Mouse (Mus musculus): ENCODE measurements around the gene Pemt. TPM values are rescaled to one million over a fixed set of nuclear protein-coding genes. Genes with fewer than 3 reads are reported as not detected.

Pemt gene
- polyA plus RNA-seq, 1 experiment = 3.7 TPM

- no peak overlapping the region for H3K4me3 ChIP-seq (replicated peaks; ENCODE audit: control insufficient read depth, low read depth, low read length)
- no peak for TF ChIP-seq POLR2A (IDR thresholded peaks at IDR 0.05; ENCODE audit: borderline replicate concordance, control insufficient read depth, low read depth, low read length)
- TF ChIP-seq CTCF (IDR thresholded peaks at IDR 0.05; ENCODE audit: control insufficient read depth, insufficient read depth, low read length) = no peak
- H3K4me1 ChIP-seq (ENCODE audit: control insufficient read depth, insufficient read depth, low read length) = no peaks in the 10 kb centered on the region; the same call in 1 of the 2 replicates
- no peak overlapping the region for H3K27ac ChIP-seq (ENCODE audit: control insufficient read depth, insufficient read depth, low read depth, low read length, poor library complexity)
- 75% methylated on average over 1 of the region's 1 CpGs for WGBS
Observed at GRCm38 (mm10) chr11:60044777-60045176, 1.5 kb downstream of the Pemt start.

DNA sequence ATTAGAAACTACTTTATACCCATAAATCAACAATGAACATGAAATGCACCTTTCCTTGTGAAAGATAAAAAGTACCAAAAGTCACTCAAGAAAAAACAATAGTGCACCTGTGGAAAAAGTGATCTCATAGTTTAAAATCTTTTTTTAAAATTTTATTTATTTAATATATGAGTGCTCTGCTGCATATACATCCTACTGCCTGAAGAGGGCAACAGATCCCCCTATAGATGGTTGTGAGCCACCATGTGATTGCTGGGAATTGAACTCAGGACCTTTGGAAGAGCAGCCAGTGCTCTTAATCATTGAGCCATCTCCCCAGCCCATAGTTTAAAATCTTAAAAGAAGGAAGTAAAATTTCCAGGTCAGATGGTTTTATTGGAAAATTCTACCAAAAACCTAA is 4.0 kb downstream of the Pemt start:
- Histone ChIP-seq H3K27ac (ENCODE audit: control insufficient read depth, insufficient read depth, low read depth, low read length, poor library complexity) (no peak overlapping the region), H3K4me1 (ENCODE audit: control insufficient read depth, insufficient read depth, low read length) (no peaks in the 10 kb centered on the region; the same call in 1 of the 2 replicates), H3K4me3 (replicated peaks; ENCODE audit: control insufficient read depth, low read depth, low read length) (no peak overlapping the region)
- TF ChIP-seq POLR2A (IDR thresholded peaks at IDR 0.05; ENCODE audit: borderline replicate concordance, control insufficient read depth, low read depth, low read length) (no peak), CTCF (IDR thresholded peaks at IDR 0.05; ENCODE audit: control insufficient read depth, insufficient read depth, low read length) (no peak)

GRCm38 (mm10) chr11:60036537-60037220 is 9.6 kb downstream of the Pemt start:
- Histone ChIP-seq H3K4me1 (ENCODE audit: control insufficient read depth, insufficient read depth, low read length) (peaks cover 3% of the 10 kb centered on the region; the same call in 1 of the 2 replicates), H3K27ac (ENCODE audit: control insufficient read depth, insufficient read depth, low read depth, low read length, poor library complexity) (no peak overlapping the region)

GRCm38 (mm10) chr11:60034911-60035400 is 11.3 kb downstream of the Pemt start:
- WGBS = 63% methylated on average over 8 of the region's 8 CpGs
- peaks cover 3% of the 10 kb centered on the region; the same call in 1 of the 2 replicates for H3K4me1 ChIP-seq (ENCODE audit: control insufficient read depth, insufficient read depth, low read length)
- no peak overlapping the region for H3K27ac ChIP-seq (ENCODE audit: control insufficient read depth, insufficient read depth, low read depth, low read length, poor library complexity)

More at GRCm38 (mm10) chr11:60036537-60037220, 9.6 kb downstream of the Pemt start:
- 73% methylated on average over 5 of the region's 5 CpGs for WGBS
- TF ChIP-seq CTCF (IDR thresholded peaks at IDR 0.05; ENCODE audit: control insufficient read depth, insufficient read depth, low read length) (no peak), POLR2A (IDR thresholded peaks at IDR 0.05; ENCODE audit: borderline replicate concordance, control insufficient read depth, low read depth, low read length) (no peak)
- no peak overlapping the region for H3K4me3 ChIP-seq (replicated peaks; ENCODE audit: control insufficient read depth, low read depth, low read length)

DNA sequence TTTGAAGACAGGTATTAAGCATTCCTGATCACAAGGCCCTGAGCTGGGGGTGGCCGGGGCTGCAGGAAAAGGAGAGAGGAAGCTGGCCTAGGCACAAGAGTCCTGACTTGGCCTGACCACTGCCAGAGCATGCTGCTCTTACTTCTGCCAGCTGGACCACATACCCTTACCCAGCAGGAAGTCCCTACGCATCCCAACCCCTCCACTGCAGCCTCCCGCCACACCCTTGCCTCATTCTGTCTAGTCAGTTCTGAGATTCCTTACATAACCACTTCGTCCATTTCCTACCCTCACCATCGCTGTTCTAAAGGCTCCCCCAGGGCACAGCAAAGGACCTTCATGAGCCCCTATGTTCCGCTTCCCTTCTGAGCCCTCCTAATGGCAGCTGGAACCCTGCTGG is 12.0 kb downstream of the Pemt start:
- H3K4me3 ChIP-seq (replicated peaks; ENCODE audit: control insufficient read depth, low read depth, low read length) = no peak overlapping the region
- TF ChIP-seq POLR2A (IDR thresholded peaks at IDR 0.05; ENCODE audit: borderline replicate concordance, control insufficient read depth, low read depth, low read length) (no peak), CTCF (IDR thresholded peaks at IDR 0.05; ENCODE audit: control insufficient read depth, insufficient read depth, low read length) (no peak)
- H3K4me1 ChIP-seq (ENCODE audit: control insufficient read depth, insufficient read depth, low read length) = peaks cover 3% of the 10 kb centered on the region; the same call in 1 of the 2 replicates
- H3K27ac ChIP-seq (ENCODE audit: control insufficient read depth, insufficient read depth, low read depth, low read length, poor library complexity) = no peak overlapping the region
- 40% methylated on average over 6 of the region's 6 CpGs for WGBS

More at GRCm38 (mm10) chr11:60034911-60035400, 11.3 kb downstream of the Pemt start:
- no peak overlapping the region for H3K4me3 ChIP-seq (replicated peaks; ENCODE audit: control insufficient read depth, low read depth, low read length)
- TF ChIP-seq CTCF (IDR thresholded peaks at IDR 0.05; ENCODE audit: control insufficient read depth, insufficient read depth, low read length) (no peak), POLR2A (IDR thresholded peaks at IDR 0.05; ENCODE audit: borderline replicate concordance, control insufficient read depth, low read depth, low read length) (no peak)

DNA sequence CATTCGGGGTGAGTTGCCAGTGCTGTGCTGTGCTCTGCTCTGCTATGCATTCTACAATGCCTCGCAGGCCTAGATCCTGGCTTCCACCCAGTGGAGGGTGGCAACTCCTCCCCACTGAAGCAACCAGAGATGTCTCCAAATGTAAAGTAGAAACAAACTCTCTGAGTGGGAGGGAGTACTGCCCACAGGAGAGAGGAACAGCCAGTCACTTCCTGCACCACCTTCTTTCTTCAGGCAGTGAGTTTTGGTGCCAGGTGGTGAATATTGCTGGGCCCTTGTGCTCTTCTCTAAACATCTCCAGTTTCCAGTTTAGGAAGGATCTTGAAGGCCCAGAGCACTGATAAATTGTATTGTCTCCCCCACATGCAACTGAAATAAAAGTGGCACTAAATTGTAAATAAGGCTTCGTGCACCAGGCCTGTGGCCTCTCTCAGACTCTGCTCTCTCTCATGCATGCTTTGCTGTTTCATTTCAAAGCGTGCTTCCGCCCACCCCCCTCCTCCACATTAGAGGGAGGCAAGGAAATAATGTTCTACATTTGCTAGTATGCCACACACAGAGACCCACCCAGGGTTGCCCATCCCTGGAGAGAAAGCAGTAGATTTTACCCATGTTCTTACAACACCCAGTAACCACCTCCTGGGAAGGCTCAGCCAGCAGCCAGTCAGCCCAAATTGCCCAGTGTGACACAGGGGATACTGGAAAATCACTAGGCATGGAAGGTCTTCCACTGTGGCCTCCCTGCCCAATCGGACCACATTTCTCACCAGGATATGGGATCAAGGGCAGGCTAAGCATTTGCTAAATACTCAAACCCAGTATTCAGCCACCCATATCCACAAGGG is 13.5 kb downstream of the Pemt start:
- Histone ChIP-seq H3K4me1 (ENCODE audit: control insufficient read depth, insufficient read depth, low read length) (peaks cover 3% of the 10 kb centered on the region; the same call in 1 of the 2 replicates), H3K4me3 (replicated peaks; ENCODE audit: control insufficient read depth, low read depth, low read length) (no peak overlapping the region), H3K27ac (ENCODE audit: control insufficient read depth, insufficient read depth, low read depth, low read length, poor library complexity) (no peak overlapping the region)
- no peak for TF ChIP-seq CTCF (IDR thresholded peaks at IDR 0.05; ENCODE audit: control insufficient read depth, insufficient read depth, low read length)
- TF ChIP-seq POLR2A (IDR thresholded peaks at IDR 0.05; ENCODE audit: borderline replicate concordance, control insufficient read depth, low read depth, low read length) = no peak
- WGBS = 54% methylated on average over 6 of the region's 6 CpGs

DNA sequence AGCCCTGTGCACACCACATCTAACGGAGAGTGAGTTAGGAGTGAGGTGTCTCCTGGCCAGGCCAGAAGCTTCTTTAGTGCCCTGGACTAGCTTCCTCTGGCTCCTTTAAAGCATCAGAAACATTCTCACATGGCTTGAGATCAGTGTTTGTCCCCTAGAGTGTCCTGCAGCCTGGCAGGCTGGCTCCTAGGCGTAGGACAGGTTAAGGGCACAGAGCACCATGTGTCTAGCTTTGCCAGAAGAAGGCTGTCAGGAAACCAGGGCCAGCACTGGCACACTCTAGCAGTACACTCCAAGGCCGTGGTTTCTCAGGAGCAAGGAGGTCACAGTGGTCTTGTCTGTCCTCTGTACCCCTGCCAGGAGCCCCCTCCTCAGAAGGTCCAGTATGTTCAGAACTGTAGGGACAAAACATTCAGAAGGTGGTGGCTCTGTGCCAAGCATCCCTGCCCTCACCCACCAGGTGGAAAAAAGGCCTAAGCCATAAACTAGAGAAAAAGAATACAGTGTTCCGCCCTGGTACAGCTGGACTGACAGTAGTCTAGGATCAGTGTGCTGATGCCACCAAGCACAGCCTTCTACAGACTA is 15.4 kb downstream of the Pemt start:
- Histone ChIP-seq H3K4me1 (ENCODE audit: control insufficient read depth, insufficient read depth, low read length) (peaks cover 3% of the 10 kb centered on the region; the same call in 1 of the 2 replicates), H3K27ac (ENCODE audit: control insufficient read depth, insufficient read depth, low read depth, low read length, poor library complexity) (no peak overlapping the region), H3K4me3 (replicated peaks; ENCODE audit: control insufficient read depth, low read depth, low read length) (no peak overlapping the region)
- no peak for TF ChIP-seq CTCF (IDR thresholded peaks at IDR 0.05; ENCODE audit: control insufficient read depth, insufficient read depth, low read length)
- WGBS = 82% methylated on average over 4 of the region's 4 CpGs

DNA sequence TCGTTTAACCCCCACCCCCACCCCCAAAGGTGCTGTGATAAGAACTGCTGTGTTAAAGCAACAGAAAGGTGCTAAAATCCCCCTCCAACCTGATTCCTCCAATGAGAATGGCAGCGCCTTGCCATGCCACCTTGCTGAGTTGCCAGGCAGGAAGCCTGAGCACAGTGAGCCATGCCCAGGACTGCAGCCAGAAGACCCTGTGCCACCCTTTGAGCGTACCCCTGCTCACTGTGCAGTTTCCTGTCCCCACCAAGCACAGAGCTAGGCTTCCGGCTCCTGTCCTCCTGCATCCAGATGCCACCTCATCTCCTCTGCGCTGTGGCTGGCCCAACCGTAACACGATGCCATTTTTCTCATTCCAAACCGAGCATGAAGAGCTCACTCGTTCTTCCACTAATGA is 16.3 kb downstream of the Pemt start:
- no peak overlapping the region for H3K27ac ChIP-seq (ENCODE audit: control insufficient read depth, insufficient read depth, low read depth, low read length, poor library complexity)
- WGBS = 73% methylated on average over 9 of the region's 9 CpGs
- H3K4me3 ChIP-seq (replicated peaks; ENCODE audit: control insufficient read depth, low read depth, low read length) = no peak overlapping the region
- peaks cover 2% of the 10 kb centered on the region; the same call in 1 of the 2 replicates for H3K4me1 ChIP-seq (ENCODE audit: control insufficient read depth, insufficient read depth, low read length)
- no peak for TF ChIP-seq CTCF (IDR thresholded peaks at IDR 0.05; ENCODE audit: control insufficient read depth, insufficient read depth, low read length)
- TF ChIP-seq POLR2A (IDR thresholded peaks at IDR 0.05; ENCODE audit: borderline replicate concordance, control insufficient read depth, low read depth, low read length) = no peak

Measured in bone marrow, adult 2 months (tissue).